Mouse (Mus musculus) heart, postnatal 14 days (tissue): ENCODE data around the gene Ube2ql1. TPM values are rescaled to one million over a fixed set of nuclear protein-coding genes. Genes with fewer than 3 reads are reported as not detected.

Experiments
- DNase-seq, 2 experiments: peaks; one replicate each; pipeline ENCODE4 v3.0.0; 2021 to 2022
- intact Hi-C: fragments of 180-260 bp; cut with DNase I; formaldehyde crosslinking; loops from one replicate; pipeline ENCODE4 v1.15.1; 2025
- total RNA-seq, 2 experiments: library from RNA; stranded (reverse); gene quantifications; 2 replicates each; pipeline ENCODE4 v1.2.3; 2021

Gene Ube2ql1
- total RNA-seq, 2 experiments from 2014 or later: 1.3 to 1.9 TPM

GRCm38 (mm10) chr13:69717860-69718598, 21.7 kb downstream of the Ube2ql1 start:
- DNase-seq: no peak
- intact Hi-C loops: no loop called here

- no peak for DNase-seq
- intact Hi-C loops: no loop called here
Observed at GRCm38 (mm10) chr13:69708236-69708635, 31.5 kb downstream of the Ube2ql1 start.

- intact Hi-C loops: no loop called here
Observed at GRCm38 (mm10) chr13:69707496-69707895, 32.2 kb downstream of the Ube2ql1 start.

GRCm38 (mm10) chr13:69706919-69707318, 32.8 kb downstream of the Ube2ql1 start:
- intact Hi-C loops: no loop called here

More at GRCm38 (mm10) chr13:69707496-69707895, 32.2 kb downstream of the Ube2ql1 start:
- no peak for DNase-seq

GRCm38 (mm10) chr13:69703505-69703904, 36.2 kb downstream of the Ube2ql1 start:
- intact Hi-C loops: no loop called here
- DNase-seq: no peak

More at GRCm38 (mm10) chr13:69706919-69707318, 32.8 kb downstream of the Ube2ql1 start:
- no peak for DNase-seq

GRCm38 (mm10) chr13:69701397-69701796, 38.3 kb downstream of the Ube2ql1 start:
- no peak for DNase-seq
- intact Hi-C loops: no loop called here

GRCm38 (mm10) chr13:69700827-69701226, 38.9 kb downstream of the Ube2ql1 start:
- no peak for DNase-seq
- intact Hi-C loops: no loop called here

GRCm38 (mm10) chr13:69696333-69696991, 43.2 kb downstream of the Ube2ql1 start:
- intact Hi-C loops: loop anchor here (1.0 to 10.0 kb wide), 4 partner anchors 36 to 891 kb away; no protein-coding TSS in a partner anchor
- peak; percentile 47 to 75 for DNase-seq

- DNase-seq: peak; percentile 8 to 46
- intact Hi-C loops: loop anchor here (10.0 kb wide), 1 partner anchor 544 kb away; no protein-coding TSS in a partner anchor
Observed at GRCm38 (mm10) chr13:69691074-69691473, 48.6 kb downstream of the Ube2ql1 start.

GRCm38 (mm10) chr13:69687023-69687422, 52.7 kb downstream of the Ube2ql1 start:
- intact Hi-C loops: no loop called here
- no peak for DNase-seq

- intact Hi-C loops: no loop called here
- no peak for DNase-seq
Observed at GRCm38 (mm10) chr13:69685406-69685818, 54.3 kb downstream of the Ube2ql1 start.

- no peak for DNase-seq
- intact Hi-C loops: no loop called here
Observed at GRCm38 (mm10) chr13:69673921-69674618, 65.6 kb downstream of the Ube2ql1 start.

- no peak for DNase-seq
- intact Hi-C loops: no loop called here
Observed at GRCm38 (mm10) chr13:69673197-69673920, 66.3 kb downstream of the Ube2ql1 start.

- DNase-seq: no peak
- intact Hi-C loops: no loop called here
Observed at GRCm38 (mm10) chr13:69672565-69672964, 67.1 kb downstream of the Ube2ql1 start.

GRCm38 (mm10) chr13:69672121-69672520, 67.6 kb downstream of the Ube2ql1 start:
- intact Hi-C loops: no loop called here

GRCm38 (mm10) chr13:69654508-69654907, 85.2 kb downstream of the Ube2ql1 start:
- no peak for DNase-seq
- intact Hi-C loops: loop anchor here (2.0 kb wide), 1 partner anchor 142 kb away; no protein-coding TSS in a partner anchor

More at GRCm38 (mm10) chr13:69672121-69672520, 67.6 kb downstream of the Ube2ql1 start:
- no peak for DNase-seq
